Mouse (Mus musculus) cerebellum, adult 18-20 months (tissue): ENCODE measurements at regions not wholly inside any gene's neighbourhood (a gene's known extent, or its start where the extent isn't known, plus 50 kb on each side); places are given as distances from the start of the nearest gene placed in this dataset.
"Not testable (repeated sequence)": the region's sequence is repeated elsewhere in the genome, so short reads cannot be mapped to it uniquely, and the experiment has no call there.

ENCODE experiments used
- DNase-seq, 2 experiments: peaks; one replicate each; pipeline ENCODE4 v3.0.0; 2021

- DNase-seq = no peak
Measured at GRCm38 (mm10) chr12:70631281-70631680, 178.4 kb downstream of the Tmx1 start.

GRCm38 (mm10) chr12:70633194-70633593 is 180.3 kb downstream of the Tmx1 start:
- DNase-seq = peak; percentile 77

GRCm38 (mm10) chr12:70633622-70634365 is 180.9 kb downstream of the Tmx1 start:
- no peak for DNase-seq

GRCm38 (mm10) chr12:70635997-70636396 is 183.1 kb downstream of the Tmx1 start:
- DNase-seq = no peak

GRCm38 (mm10) chr12:70640186-70640585 is 185.1 kb upstream of the Frmd6 start:
- DNase-seq = no peak

GRCm38 (mm10) chr12:70644910-70645309 is 180.4 kb upstream of the Frmd6 start:
- DNase-seq = no peak

- DNase-seq = no peak
Measured at GRCm38 (mm10) chr12:70645407-70645806, 179.9 kb upstream of the Frmd6 start.

- DNase-seq = no peak
Measured at GRCm38 (mm10) chr12:70647516-70647915, 177.8 kb upstream of the Frmd6 start.

- peak in 1 of 2 experiments; percentile 5 for DNase-seq
Measured at GRCm38 (mm10) chr12:70648179-70648811, 177.0 kb upstream of the Frmd6 start.

- peak in 1 of 2 experiments; percentile 19 for DNase-seq
Measured at GRCm38 (mm10) chr12:70648812-70649188, 176.5 kb upstream of the Frmd6 start.

GRCm38 (mm10) chr12:70649691-70650090 is 175.6 kb upstream of the Frmd6 start:
- no peak for DNase-seq

- no peak for DNase-seq
Measured at GRCm38 (mm10) chr12:70650470-70650869, 174.8 kb upstream of the Frmd6 start.

- no peak for DNase-seq
Measured at GRCm38 (mm10) chr12:70652751-70653150, 172.6 kb upstream of the Frmd6 start.

- DNase-seq = no peak
Measured at GRCm38 (mm10) chr12:70653971-70654370, 171.3 kb upstream of the Frmd6 start.

GRCm38 (mm10) chr12:70654546-70654945 is 170.8 kb upstream of the Frmd6 start:
- DNase-seq = peak in 1 of 2 experiments; percentile 16

- DNase-seq = no peak
Measured at GRCm38 (mm10) chr12:70655411-70655811, 169.9 kb upstream of the Frmd6 start.

- DNase-seq = no peak
Measured at GRCm38 (mm10) chr12:70655900-70656544, 169.3 kb upstream of the Frmd6 start.

GRCm38 (mm10) chr12:70656805-70657492 is 168.4 kb upstream of the Frmd6 start:
- no peak for DNase-seq

GRCm38 (mm10) chr12:70657493-70657810 is 167.9 kb upstream of the Frmd6 start:
- DNase-seq = no peak

- DNase-seq = no peak
Measured at GRCm38 (mm10) chr12:70658106-70658505, 167.2 kb upstream of the Frmd6 start.

GRCm38 (mm10) chr12:70660388-70660787 is 164.9 kb upstream of the Frmd6 start:
- DNase-seq = no peak

GRCm38 (mm10) chr12:70668158-70668557 is 157.2 kb upstream of the Frmd6 start:
- DNase-seq = not testable (repeated sequence)

- DNase-seq = no peak
Measured at GRCm38 (mm10) chr12:70672115-70672514, 153.2 kb upstream of the Frmd6 start.

- no peak for DNase-seq
Measured at GRCm38 (mm10) chr12:70673188-70673587, 152.1 kb upstream of the Frmd6 start.
